Mouse (Mus musculus) T-cell, adult 2 months (primary cell): ENCODE data around the gene Icam1.
"Not testable (repeated sequence)": the region's sequence is repeated elsewhere in the genome, so short reads cannot be mapped to it uniquely, and the experiment has no call there.

ENCODE experiments used
- DNase-seq: peaks from one replicate; pipeline ENCODE4 v3.0.0; 2022; ENCODE audit warnings: low spot score

Icam1 gene

DNA sequence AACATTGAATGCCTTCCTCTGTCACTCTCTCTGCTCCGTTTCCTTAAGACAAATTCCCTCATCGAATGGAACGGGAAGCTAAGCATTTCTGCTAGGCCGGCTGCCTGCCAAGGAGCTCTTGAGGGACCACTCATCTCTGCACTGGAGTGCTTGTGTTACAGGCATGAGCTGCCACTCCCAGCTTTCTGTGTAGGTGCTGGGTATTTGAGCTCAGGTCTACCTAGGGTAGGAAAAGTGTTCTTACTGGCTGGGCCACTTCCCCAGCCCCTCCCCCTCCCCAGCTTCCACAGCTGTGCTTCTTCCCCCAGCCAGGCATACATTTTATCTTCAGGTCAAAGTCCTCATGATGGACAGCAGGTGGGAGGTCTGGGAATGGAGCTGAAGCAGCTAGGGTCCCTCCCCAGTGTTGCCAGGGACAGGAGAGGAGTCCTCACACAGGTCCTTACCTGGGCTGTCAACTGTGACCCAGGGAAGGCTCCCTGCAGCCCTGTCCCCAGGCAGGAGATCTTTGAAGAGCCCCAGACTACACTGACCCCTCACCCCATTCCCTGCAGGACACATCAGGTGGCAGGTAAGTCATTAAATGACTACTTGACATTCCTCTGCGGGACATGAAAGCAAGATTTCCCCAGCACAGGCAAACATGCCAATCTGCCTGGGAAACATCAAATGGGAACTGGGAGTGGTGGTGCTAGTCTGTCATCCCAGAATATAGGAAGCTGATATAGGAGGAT, 22.5 kb upstream of the Icam1 start:
- DNase-seq = no peak

DNA sequence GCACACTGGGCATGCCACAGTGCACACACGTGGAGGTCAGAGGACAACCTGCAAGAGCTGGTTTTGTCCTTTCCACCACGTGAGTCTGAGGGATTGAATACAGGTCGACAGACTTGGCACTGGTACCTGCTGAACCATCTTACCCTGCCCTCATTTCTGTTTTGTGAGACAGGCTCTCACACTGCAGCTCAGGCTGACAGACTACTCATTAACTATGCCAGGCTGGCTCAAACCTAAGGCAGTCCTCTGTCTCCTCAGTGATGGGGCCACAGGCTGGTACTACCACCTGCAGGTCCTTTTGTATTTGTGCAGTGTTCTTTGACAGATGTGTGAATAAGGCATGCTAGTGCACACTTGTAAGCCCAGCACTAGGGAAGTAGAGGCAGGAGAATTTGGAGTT, 20.7 kb upstream of the Icam1 start:
- DNase-seq = no peak

DNA sequence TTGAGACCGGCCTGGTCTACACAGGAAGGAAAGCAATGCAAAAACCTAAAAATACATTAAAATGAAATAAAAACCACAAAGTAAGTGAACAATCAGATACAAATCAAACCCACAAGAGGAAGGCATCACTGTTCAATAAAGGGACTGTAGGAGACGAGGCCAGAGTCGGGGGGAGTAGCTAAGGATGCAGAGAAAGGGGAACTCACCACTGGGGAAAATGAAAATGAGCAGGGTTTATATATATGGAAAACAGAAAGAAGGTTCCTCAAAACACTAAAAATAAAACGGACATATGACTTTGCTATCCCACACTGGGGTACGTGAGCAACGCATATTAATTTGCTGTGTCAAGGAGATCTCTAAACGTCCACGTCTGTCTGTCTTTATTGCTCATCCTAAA, 18.7 kb upstream of the Icam1 start:
- no peak for DNase-seq

DNA sequence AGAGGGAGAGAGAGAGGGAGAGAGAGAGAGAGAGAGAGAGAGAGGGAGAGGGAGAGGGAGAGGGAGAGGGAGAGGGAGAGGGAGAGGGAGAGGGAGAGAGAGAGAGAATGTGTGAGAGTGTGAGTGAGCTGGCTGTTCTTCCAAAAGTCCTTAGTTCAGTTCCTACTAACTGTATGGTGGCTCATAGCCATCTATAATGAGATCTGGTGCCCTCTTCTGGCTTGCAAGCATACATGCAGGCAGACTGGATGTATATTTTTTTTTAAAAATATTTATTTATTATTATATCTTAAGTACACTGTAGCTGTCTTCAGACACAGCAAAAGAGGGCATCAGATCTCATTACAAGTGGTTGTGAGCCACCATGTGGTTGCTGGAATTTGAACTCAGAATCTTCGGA, 17.4 kb upstream of the Icam1 start:
- DNase-seq = peak; percentile 23

DNA sequence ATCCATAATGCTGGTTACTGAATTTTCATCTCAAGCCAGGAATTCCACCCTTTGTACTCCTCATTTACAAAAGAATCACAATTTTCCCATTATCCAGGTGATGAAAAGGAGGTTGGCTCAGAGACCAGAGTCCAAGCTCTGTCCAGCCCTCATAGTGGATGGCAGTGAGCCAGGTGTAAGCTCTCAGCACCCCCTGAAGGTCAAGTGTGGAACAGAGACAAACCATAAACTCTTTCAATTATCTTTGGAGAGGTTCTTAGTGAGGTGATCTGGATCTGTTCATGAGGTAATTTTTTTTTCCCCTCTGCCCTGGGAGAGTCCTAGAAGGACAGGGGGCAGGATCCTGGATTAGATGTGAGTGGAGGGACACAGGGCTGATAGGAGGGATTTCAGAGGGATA, 15.0 kb upstream of the Icam1 start:
- no peak for DNase-seq

DNA sequence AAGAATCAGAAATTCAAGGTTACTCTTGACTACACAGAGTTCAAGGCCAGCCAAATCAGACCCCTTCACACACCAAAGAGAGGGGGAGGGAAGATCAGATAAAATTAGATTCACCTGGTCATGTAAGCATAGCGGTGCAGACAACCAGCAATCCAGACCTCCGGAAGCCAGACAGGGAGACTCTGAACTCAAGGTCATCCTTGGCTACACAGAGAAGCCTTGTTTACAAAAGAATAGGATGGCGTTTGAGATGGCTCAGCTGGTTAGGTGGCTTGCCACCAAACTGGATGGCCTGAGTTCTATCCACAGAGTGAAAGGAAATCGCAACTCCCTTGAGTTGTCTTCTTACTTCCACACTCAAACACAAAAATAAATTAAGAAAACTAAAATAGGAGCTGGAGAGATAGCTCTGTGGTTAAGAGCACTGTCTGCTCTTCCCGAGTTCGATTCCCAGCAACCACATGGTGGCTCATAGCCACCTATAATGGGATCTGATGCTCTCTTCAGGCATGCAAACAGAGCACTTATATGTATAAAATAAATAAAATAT, 14.1 kb upstream of the Icam1 start:
- no peak for DNase-seq

DNA sequence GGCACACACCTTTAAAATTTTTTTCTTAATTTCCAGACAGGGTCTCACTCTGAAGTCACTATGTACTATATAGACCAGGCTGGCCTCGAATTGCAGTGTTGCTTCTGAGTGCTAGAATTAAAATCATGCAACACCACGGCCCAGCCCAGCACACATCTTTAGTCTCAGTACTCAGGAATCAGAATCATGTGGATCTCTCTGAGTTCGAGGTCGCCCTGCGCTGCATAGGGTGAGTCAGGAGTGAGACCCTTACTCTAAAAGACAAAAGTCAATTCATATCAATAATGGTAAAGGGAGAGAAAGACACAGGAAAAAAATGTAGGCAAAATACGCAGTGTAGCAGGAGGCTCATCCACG, 13.5 kb upstream of the Icam1 start:
- DNase-seq = no peak

DNA sequence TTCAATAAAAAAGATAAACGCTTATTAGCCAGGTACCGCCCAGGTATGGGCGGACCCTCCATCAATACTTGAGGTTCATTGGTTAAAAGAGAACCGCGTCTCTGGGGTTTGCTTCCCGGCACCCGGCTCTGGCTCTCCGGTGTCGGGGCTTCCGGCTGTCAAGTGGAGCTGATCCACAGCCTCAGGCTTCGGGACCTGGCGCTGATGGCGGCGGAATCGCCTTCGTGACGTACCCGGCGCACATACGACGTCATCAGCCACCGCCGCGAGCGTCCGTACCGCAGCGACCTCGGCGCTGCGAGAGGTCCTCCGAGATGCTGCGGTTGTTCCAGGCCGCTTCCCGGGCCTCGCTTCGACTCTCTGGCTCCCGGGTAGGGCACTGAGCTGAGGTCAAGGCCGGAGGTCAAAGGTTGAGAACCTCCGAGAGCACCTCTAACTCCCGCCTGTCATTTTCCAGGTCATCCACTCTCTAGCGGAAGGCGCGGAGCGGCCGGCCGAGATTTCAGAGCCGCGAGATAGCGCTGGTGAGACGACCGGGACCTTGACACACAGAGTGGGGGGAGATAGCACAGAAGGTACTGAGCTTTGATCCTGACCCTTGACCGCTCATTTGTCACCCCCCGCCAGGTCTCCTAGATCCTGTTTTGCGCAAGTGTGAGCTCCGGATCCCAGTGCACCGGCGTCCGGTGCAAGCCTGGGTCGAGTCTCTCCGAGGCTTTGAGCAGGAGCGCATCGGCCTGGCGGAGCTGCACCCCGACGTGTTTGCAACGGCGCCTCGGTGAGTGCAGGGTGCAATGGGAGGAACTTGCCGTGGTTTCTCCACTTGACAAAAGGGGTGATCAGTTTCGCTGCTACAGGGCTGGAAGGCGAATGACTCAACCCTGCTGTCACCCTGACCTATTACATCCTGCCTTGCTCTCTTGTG, 12.9 kb upstream of the Icam1 start, which contains the start of gene Mrpl4:
Gene Mrpl4 (plus strand): TSS at position 112 of the 925 bp plus-strand sequence.
- DNase-seq = peak; percentile 87

DNA sequence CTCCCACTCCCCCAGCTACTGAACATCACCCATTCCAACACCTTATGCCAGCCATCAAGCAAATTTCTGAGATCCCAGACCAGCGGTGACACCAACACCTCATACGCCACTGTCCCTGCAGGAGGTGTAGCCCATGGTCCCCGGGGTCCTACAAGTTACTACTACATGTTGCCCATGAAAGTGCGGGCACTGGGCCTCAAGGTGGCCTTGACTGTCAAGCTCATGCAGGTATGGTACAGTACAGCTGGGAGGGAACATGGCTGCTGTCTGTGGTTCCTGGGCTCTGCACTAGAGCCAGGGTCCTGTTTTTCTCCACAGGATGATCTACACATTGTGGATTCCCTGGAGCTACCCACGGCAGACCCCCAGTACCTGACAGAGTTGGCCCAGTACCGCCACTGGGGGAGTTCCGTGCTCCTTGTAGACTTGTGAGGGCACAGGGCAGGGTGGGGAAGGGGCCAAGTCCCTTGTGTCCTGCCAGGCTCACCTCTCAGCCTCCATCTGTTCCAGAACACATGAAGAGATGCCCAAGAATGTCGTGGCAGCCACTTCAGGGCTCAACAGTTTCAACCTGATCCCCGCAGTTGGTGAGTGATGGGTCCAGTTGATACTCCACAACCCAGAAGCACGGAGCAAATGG, 8.4 kb upstream of the Icam1 start:
- DNase-seq = no peak

DNA sequence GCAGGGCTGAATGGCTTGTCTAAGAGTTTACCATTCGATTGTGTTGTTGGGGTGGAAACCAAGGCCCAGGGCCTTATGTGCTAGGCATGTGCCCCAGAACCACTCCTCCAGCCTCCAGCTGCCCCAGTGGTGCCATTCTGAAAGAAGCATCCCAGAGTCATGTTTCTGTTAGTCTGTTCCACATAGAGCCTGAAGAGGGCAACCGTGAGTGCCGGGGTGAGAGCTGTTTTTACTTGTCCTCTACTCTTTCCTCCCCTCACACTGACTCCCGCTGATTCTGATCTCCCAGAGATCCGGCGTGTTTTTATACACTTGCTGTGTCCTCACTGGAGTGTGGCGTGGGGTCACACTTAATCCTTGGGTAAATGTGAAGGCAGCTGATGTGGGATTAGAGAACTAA, 7.8 kb upstream of the Icam1 start:
- DNase-seq = no peak

DNA sequence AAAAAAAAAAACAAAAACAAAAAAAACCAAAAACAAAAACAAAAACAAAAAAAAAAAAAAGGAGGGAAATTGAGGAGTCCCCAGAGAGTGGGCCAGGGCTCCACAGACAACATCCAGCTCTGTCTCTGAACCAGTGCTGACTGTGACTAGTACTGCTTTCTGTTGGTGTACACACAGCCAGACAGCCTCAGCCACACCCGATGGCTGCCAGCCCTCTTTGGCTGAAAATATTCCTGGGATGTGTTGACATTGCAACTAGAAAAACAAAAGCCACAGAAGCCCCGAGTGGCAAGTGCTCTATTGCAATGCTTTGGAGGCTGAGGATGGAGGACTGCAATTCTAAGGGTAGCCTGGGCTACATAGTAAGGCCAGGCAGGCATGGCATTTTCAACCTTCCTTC, 5.4 kb upstream of the Icam1 start:
- no peak for DNase-seq

DNA sequence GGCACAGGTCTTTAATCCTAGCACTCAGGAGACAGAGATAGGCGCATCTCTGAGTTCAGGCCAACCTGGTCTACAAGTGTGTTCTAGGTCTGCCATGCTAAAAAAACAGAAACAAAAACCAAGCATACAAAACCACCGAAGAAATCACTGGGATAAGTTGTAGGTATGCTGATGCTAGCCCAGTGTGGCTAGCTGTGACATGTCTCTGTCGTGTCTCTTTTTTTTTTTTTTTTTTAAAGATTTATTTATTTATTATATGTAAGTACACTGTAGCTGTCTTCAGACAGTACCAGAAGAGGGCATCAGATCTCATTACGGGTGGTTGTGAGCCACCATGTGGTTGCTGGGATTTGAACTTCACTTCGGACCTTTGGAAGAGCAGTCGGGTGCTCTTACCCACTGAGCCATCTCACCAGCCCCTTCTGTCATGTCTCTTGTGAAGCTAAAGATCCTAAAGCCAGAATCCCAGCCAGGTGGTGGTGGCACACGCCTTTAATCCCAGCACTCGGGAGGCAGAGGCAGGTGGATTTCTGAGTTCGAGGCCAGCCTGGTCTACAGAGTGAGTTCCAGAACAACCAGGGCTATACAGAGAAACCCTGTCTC, 4.7 kb upstream of the Icam1 start:
- DNase-seq = not testable (repeated sequence)

DNA sequence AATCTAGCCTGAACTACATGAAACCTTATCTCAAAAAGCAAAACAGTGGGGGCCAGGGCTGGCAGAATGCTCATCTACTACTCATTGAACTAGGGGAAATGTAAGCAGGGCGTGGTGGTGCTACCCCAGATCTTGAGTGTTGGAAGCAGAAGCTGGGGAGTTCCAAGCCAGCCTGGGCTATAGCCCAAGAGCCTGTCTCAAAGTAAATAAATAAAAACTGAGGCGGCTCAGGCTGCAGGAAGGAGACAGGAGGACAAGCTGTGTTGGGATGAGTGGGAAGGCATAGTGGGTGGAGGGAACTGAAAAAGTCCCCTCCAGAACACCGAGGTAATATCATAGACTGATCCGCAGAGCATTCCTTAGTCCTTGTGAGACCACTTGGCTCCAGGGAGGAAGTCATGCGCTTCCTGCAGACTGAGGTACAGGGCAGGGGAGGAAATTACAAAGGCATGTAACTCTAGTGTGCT, 3.9 kb upstream of the Icam1 start:
- no peak for DNase-seq

DNA sequence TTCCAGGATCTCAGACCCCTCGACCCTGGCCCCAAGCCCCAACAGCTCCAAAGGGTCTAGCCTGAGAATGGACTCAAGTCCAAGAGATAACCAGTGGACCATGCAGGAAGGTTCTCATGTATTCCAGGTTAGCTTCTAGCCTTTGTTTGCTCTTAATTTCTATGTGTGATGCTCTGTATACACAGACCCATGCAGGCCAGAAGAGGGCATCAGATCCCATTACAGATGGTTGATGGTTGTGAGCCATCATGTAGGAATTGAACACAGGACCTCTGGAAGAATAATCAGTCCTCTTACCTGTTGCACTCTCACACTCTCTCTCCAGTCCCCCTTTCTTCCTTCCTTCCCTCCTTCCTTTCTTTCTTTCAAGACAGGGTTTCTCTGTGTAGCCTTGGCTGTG, 3.4 kb upstream of the Icam1 start:
- no peak for DNase-seq

DNA sequence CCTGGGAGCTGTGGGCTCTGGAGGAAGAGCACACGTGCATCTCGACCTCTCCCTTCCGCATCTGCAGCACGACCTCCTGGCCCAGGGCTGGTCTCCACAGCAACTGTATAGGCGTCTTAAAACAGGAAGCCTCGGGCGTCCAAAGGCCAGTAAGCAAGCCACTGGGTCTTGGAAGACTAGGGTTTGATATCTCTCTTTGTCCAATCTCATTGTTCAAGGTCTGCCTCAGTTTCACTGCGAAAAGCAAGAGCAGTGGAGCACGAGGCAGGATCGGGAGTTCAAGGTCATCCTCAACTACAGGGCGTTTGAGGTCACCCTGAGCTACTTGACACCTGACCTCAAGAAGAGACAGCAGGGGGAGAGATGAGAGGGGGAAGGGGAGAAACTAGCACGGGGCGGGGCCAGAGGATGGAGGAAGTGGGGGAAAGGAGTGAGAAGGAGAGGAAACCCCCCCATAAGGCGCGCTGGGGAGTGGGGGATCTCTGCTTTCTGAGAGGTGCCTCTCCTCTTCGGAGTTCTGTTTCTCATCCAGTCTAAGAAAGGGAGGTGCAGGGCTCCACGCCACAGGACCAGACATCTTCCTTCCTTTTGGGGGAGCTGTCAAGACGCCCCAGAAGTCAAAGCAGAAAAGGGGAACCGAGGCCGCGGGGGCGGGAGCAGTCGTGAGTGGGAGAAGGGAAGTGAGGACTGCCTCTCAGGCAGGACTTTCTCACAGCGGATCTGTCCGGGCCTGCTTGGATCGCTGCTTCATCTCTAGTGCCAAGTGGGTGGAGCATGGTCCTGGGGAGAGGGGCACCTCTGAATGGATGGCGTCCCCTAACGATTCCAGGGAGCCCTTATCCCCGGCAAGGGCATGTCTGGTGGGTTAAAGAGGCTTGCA, 854 bp upstream of the Icam1 start:
- peak; percentile 36 for DNase-seq

DNA sequence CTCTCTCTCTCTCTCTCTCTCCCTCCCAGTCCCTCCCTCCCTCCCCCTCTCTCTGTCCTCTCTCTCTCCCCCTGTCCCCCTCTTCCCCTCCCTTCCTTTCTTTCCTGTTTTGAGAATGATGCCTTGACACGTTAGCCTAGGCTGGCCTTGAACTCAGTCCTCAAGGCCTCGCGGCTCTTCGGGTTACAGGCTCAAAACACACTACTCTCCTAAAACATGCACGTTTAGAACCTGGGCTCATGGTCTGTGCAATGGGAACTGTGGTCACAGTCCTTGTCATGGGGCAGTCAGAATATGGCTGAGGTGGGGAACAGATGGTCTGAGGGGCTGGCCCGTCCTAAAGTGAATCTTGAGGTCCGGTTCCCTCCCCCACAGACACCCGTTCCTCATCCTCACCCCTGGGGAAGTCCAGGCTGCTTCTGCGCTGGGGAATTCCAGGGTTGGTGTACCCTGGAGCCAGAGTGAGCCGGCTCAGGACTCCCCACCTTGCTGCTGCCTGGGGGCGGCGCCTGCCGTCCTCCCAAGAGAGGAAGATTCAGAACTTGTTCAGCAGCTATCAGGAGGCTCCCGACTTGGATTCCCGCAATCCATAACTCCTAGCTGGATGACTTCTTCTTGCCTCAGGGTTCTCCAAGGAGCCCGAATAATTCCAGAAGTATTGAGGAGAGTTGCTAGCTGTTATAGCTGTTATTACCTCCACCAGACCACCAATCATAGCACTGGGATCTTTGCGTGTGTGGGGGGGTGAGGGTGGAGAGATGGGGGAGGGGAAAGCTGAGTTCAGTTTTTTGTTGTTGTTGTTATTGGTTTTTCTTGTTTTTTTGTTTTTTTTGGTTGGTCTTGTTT, 769 bp downstream of the Icam1 start:
- peak; percentile 23 for DNase-seq

DNA sequence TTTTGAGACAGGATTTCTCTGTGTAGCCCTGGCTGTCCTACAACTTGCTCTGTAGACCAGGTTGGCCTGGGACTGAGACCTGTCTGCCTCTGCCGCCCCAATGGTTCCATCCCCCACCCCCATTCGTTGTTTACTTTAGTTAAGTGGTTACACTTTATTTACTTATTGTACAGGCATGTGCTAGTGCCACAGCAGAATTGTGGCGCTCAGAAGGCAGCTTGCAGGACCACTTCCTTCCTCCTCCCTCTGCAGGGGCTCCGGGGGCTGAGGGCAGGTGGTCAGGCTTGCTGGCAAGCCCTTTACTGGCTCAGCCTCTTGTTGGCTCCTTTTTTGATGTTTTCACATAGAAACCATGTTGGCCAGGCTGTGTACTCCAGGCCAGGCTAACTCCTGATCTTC, 1.4 kb downstream of the Icam1 start:
- no peak for DNase-seq

DNA sequence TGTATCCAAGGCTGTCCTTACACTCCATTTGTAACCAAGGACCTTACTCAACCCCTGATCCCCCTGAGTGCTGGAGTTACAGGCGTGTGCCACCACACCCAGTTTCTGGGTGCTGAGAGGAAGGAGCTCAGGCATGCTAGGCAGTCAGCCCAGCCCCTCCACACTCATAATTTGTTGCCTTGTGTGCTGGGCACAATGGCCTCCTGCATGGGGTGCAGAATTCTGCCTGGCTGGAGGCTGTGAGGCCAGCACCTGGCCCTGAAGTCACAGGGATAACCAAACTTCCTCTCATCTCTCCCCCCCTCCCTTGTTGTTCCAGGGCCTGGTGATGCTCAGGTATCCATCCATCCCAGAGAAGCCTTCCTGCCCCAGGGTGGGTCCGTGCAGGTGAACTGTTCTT, 2.8 kb downstream of the Icam1 start:
- DNase-seq = no peak

DNA sequence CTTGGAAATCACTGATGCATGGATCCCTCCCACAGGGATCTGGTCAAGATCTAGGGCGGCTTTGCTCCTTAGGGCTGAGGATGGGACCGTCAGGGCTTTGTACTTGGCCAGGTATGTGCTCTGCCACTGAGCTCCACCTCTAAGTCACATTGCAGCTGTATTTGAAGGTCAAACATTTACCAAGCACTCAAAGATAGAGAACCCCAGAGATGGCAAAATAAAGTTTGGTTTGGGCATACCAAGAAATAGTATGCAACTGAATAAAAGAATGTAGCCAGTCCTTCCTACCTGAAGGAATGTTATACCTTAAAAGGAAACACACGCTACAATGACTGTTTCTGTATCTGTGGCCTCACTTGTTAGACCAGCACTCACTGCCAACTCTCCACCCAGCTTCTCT, 5.6 kb downstream of the Icam1 start:
- DNase-seq = no peak

DNA sequence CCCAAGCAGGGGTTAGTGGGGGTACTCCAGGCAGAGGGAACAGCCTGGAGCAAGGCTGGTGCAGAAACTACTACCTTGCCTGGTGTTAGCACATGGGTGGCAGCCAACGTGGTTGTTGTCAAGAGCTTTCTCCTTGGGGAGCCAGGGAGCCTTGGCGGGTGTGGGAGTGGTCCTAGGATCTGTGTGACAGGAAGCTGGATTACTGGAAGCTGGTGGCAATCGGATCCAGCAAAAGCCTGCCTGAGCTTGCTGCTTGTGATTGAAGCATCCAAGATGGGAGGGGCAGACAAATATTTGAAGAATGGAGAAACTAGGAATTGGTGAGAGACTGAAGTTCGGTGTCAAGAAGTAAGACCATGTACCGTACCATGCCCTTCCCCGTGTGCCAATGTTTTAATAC, 6.5 kb downstream of the Icam1 start:
- DNase-seq = no peak
